In genomic region chr12:111560286-111560685, GRCm38 (mm10) we compare ENCODE assay signal across 12 mouse cellular contexts. TPM values are rescaled to one million over a fixed set of nuclear protein-coding genes. Genes with fewer than 3 reads are reported as not detected.
DNase-seq lines count a peak whose midpoint lies in the region; ATAC-seq and TF ChIP-seq lines count a peak whose summit lies in the region.
"Had no signal": no experiment of that assay in that cellular context is flagged by ENCODE, and none has a peak within 500 bp of the region (broad histone marks: within the 10 kb centered on the region; RNA-seq: fewer than 3 reads in every experiment).

No protein-coding gene starts in this region.

- peaks cover 11% of the 10 kb centered on the region for H3K4me1 ChIP-seq in hindbrain, embryonic 13.5 days (replicated peaks)
- no peaks in the 10 kb centered on the region for H3K4me1 ChIP-seq in hindbrain, embryonic 11.5 days (replicated peaks; ENCODE audit: control insufficient read depth, insufficient read depth, low read length)
- peaks cover 8% of the 10 kb centered on the region for H3K4me1 ChIP-seq in neural tube, embryonic 12.5 days
- no peaks in the 10 kb centered on the region for H3K4me1 ChIP-seq in hindbrain, embryonic 16.5 days (ENCODE audit: control insufficient read depth, insufficient read depth, low read depth, low read length)
- H3K4me1 ChIP-seq in small intestine, adult 2 months (ENCODE audit: control insufficient read depth, insufficient read depth, insufficient read length, low read length): no peaks in the 10 kb centered on the region; the same call in 1 of the 2 replicates
- H3K4me1 ChIP-seq in kidney, embryonic 14.5 days (ENCODE audit: control insufficient read depth, insufficient read depth, low read length): 0 out of 2 replicates have a peak, but pooled peaks cover 6% of the 10 kb centered on the region
- H3K4me1 ChIP-seq: stomach, embryonic 15.5 days had no signal

- H3K27ac ChIP-seq in hindbrain, embryonic 13.5 days: peak overlapping the region; percentile 35
- H3K27ac ChIP-seq in hindbrain, embryonic 11.5 days (ENCODE audit: low read depth, low read length): no peak overlapping the region
- H3K27ac ChIP-seq in neural tube, embryonic 12.5 days: no peak overlapping the region
- H3K27ac ChIP-seq in hindbrain, embryonic 16.5 days (ENCODE audit: low read depth, low read length): no peak overlapping the region; the same call in 1 of the 2 replicates
- no peak overlapping the region for H3K27ac ChIP-seq in small intestine, adult 2 months (ENCODE audit: insufficient read depth, low read depth, low read length)
- H3K27ac ChIP-seq in kidney, embryonic 14.5 days (ENCODE audit: low read depth, low read length): no peak overlapping the region
- H3K27ac ChIP-seq: stomach, embryonic 15.5 days had no signal

- DNase-seq in hindbrain, embryonic 11.5 days (ENCODE audit: low spot score): no peak
- no peak for DNase-seq in neural tube, embryonic 10.5 days (ENCODE audit: extremely low spot score, low spot score)
- no peak for DNase-seq in adrenal gland, postnatal 4 days (ENCODE audit: low spot score in 2 of 2)
- DNase-seq: cerebellum, adult 18-20 months; embryo, embryonic 11 days; kidney, adult 9 months had no signal

- no peak for TF ChIP-seq POLR2A in small intestine, adult 2 months (IDR thresholded peaks at IDR 0.05; ENCODE audit: low read depth, low read length)

- H3K36me3 ChIP-seq in hindbrain, embryonic 13.5 days: no peaks in the 10 kb centered on the region
- no peaks in the 10 kb centered on the region for H3K36me3 ChIP-seq in hindbrain, embryonic 11.5 days (ENCODE audit: control insufficient read depth, insufficient read depth, low read length)
- no peaks in the 10 kb centered on the region for H3K36me3 ChIP-seq in neural tube, embryonic 12.5 days
- H3K36me3 ChIP-seq in hindbrain, embryonic 16.5 days (ENCODE audit: control insufficient read depth, insufficient read depth, low read length): no peaks in the 10 kb centered on the region
- H3K36me3 ChIP-seq in small intestine, adult 2 months (ENCODE audit: control insufficient read depth, insufficient read depth, low read length): no peaks in the 10 kb centered on the region
- no peaks in the 10 kb centered on the region for H3K36me3 ChIP-seq in kidney, embryonic 14.5 days (ENCODE audit: control insufficient read depth, insufficient read depth, low read length)
- H3K36me3 ChIP-seq: stomach, embryonic 15.5 days had no signal

- H3K9ac ChIP-seq in hindbrain, embryonic 13.5 days: no peak overlapping the region
- no peak overlapping the region for H3K9ac ChIP-seq in hindbrain, embryonic 11.5 days (ENCODE audit: low read depth, low read length)
- no peak overlapping the region for H3K9ac ChIP-seq in neural tube, embryonic 12.5 days
- H3K9ac ChIP-seq in hindbrain, embryonic 16.5 days (ENCODE audit: low read depth, low read length): no peak overlapping the region
- no peak overlapping the region for H3K9ac ChIP-seq in kidney, embryonic 14.5 days (ENCODE audit: low read depth, low read length)
- H3K9ac ChIP-seq: stomach, embryonic 15.5 days had no signal

- 57% methylated on average over 5 of the region's 5 CpGs for WGBS in hindbrain, embryonic 13.5 days
- WGBS in hindbrain, embryonic 11.5 days: 70% methylated on average over 5 of the region's 5 CpGs
- WGBS in neural tube, embryonic 12.5 days: 55% methylated on average over 5 of the region's 5 CpGs
- WGBS in hindbrain, embryonic 16.5 days: 58% methylated on average over 5 of the region's 5 CpGs
- 62% methylated on average over 5 of the region's 5 CpGs for WGBS in small intestine, adult 2 months
- 71% methylated on average over 5 of the region's 5 CpGs for WGBS in kidney, embryonic 14.5 days

- no peak for ATAC-seq in hindbrain, embryonic 13.5 days (ENCODE audit: low FRiP score)
- ATAC-seq in hindbrain, embryonic 11.5 days (ENCODE audit: low FRiP score): no peak
- no peak for ATAC-seq in neural tube, embryonic 12.5 days (ENCODE audit: low FRiP score, low read depth)
- 0 out of 2 replicates have a peak, but pooled peaks have one; percentile 14 for ATAC-seq in hindbrain, embryonic 16.5 days
- no peak for ATAC-seq in kidney, embryonic 14.5 days (ENCODE audit: low FRiP score, low TSS enrichment)

- H3K9me3 ChIP-seq in hindbrain, embryonic 13.5 days: no peaks in the 10 kb centered on the region
- no peaks in the 10 kb centered on the region for H3K9me3 ChIP-seq in hindbrain, embryonic 11.5 days (ENCODE audit: control insufficient read depth, low read length)
- no peaks in the 10 kb centered on the region for H3K9me3 ChIP-seq in neural tube, embryonic 12.5 days
- no peaks in the 10 kb centered on the region for H3K9me3 ChIP-seq in hindbrain, embryonic 16.5 days (ENCODE audit: control insufficient read depth, low read length)
- no peaks in the 10 kb centered on the region for H3K9me3 ChIP-seq in kidney, embryonic 14.5 days (ENCODE audit: control insufficient read depth, low read length)
- H3K9me3 ChIP-seq: stomach, embryonic 15.5 days had no signal

- H3K27me3 ChIP-seq in hindbrain, embryonic 13.5 days: no peaks in the 10 kb centered on the region
- H3K27me3 ChIP-seq in hindbrain, embryonic 11.5 days (ENCODE audit: control insufficient read depth, insufficient read depth, low read length): no peaks in the 10 kb centered on the region
- H3K27me3 ChIP-seq in neural tube, embryonic 12.5 days (replicated peaks): no peaks in the 10 kb centered on the region
- no peaks in the 10 kb centered on the region for H3K27me3 ChIP-seq in hindbrain, embryonic 16.5 days (replicated peaks; ENCODE audit: control insufficient read depth, insufficient read depth, low read length)
- H3K27me3 ChIP-seq in small intestine, adult 2 months (ENCODE audit: control insufficient read depth, insufficient read depth, low read length): no peaks in the 10 kb centered on the region
- H3K27me3 ChIP-seq in kidney, embryonic 14.5 days (ENCODE audit: control insufficient read depth, insufficient read depth, low read length): no peaks in the 10 kb centered on the region
- H3K27me3 ChIP-seq: stomach, embryonic 15.5 days had no signal

- no peak overlapping the region for H3K4me2 ChIP-seq in hindbrain, embryonic 13.5 days
- H3K4me2 ChIP-seq in hindbrain, embryonic 11.5 days (replicated peaks; ENCODE audit: low read depth, low read length): no peak overlapping the region
- peak overlapping the region; percentile 18; the same call in 1 of the 2 replicates for H3K4me2 ChIP-seq in neural tube, embryonic 12.5 days (replicated peaks)
- H3K4me2 ChIP-seq in hindbrain, embryonic 16.5 days (ENCODE audit: low read length): peak overlapping the region; percentile 45
- no peak overlapping the region for H3K4me2 ChIP-seq in kidney, embryonic 14.5 days (replicated peaks; ENCODE audit: low read depth, low read length)

- no peak overlapping the region for H3K4me3 ChIP-seq in hindbrain, embryonic 13.5 days
- H3K4me3 ChIP-seq in hindbrain, embryonic 11.5 days (ENCODE audit: low read depth, low read length): no peak overlapping the region
- no peak overlapping the region for H3K4me3 ChIP-seq in neural tube, embryonic 12.5 days
- H3K4me3 ChIP-seq in hindbrain, embryonic 16.5 days (ENCODE audit: low read length): no peak overlapping the region
- peak overlapping the region; percentile 46; the same call in 1 of the 2 replicates for H3K4me3 ChIP-seq in small intestine, adult 2 months (ENCODE audit: low read depth, low read length)
- H3K4me3 ChIP-seq in kidney, embryonic 14.5 days (ENCODE audit: low read length): no peak overlapping the region

- no peak for TF ChIP-seq CTCF in small intestine, adult 2 months (IDR thresholded peaks at IDR 0.05; ENCODE audit: extremely low read depth, insufficient read length, insufficient replicate concordance, low read depth, low read length)

RNA-seq across cellular contexts. Expression of gene Mark3, which starts 14.0 kb away (rescaled TPM):
- 50.6 and 50.9 TPM in 2 replicates for polyA plus RNA-seq in hindbrain, embryonic 13.5 days (2015; fragmentation: Nextera tagmentation; extraction: Ambion mirVana)
- polyA plus RNA-seq in hindbrain, embryonic 11.5 days (2014; fragmentation: Nextera tagmentation; extraction: Ambion mirVana): 76.6 and 76.8 TPM in 2 replicates
- 84.3 and 88.3 TPM in 2 replicates for polyA plus RNA-seq in neural tube, embryonic 12.5 days (2016; fragmentation: Nextera tagmentation; extraction: Ambion mirVana)
- 26.4 and 38.3 TPM in 2 replicates for polyA plus RNA-seq in hindbrain, embryonic 16.5 days (2015; fragmentation: Nextera tagmentation; extraction: Ambion mirVana)
- 9.8 and 19.3 TPM in 2 replicates for polyA plus RNA-seq in small intestine, adult 2 months (2012; rRNA removed)
- 100 to 1,000 TPM; 104 to 111 TPM for total RNA-seq in adrenal gland, postnatal 4 days (2021)
- polyA plus RNA-seq in kidney, embryonic 14.5 days (2014; fragmentation: Nextera tagmentation; extraction: Ambion mirVana): 61.5 and 73.6 TPM in 2 replicates

RNA-seq across cellular contexts. Expression of gene Eif5, which starts 22.5 kb away (rescaled TPM):
- polyA plus RNA-seq in hindbrain, embryonic 13.5 days (2015; fragmentation: Nextera tagmentation; extraction: Ambion mirVana): 630 TPM in 2 replicates
- 695 and 707 TPM in 2 replicates for polyA plus RNA-seq in hindbrain, embryonic 11.5 days (2014; fragmentation: Nextera tagmentation; extraction: Ambion mirVana)
- polyA plus RNA-seq in neural tube, embryonic 12.5 days (2016; fragmentation: Nextera tagmentation; extraction: Ambion mirVana): 650 and 706 TPM in 2 replicates
- polyA plus RNA-seq in hindbrain, embryonic 16.5 days (2015; fragmentation: Nextera tagmentation; extraction: Ambion mirVana): 482 and 486 TPM in 2 replicates
- 25.8 and 55.8 TPM in 2 replicates for polyA plus RNA-seq in small intestine, adult 2 months (2012; rRNA removed)
- total RNA-seq in adrenal gland, postnatal 4 days (2021): 100 to 1,000 TPM; 395 to 408 TPM
- polyA plus RNA-seq in kidney, embryonic 14.5 days (2014; fragmentation: Nextera tagmentation; extraction: Ambion mirVana): 605 and 611 TPM in 2 replicates

Comparison
In these comparisons a context has a peak if more than half of its experiments do, and no peak if none do; other contexts are left out.
1. H3K4me2 ChIP-seq: peak in neural tube, embryonic 12.5 days (single experiment) and hindbrain, embryonic 16.5 days (single experiment); none in hindbrain, embryonic 13.5 days (single experiment), hindbrain, embryonic 11.5 days (single experiment) and kidney, embryonic 14.5 days (single experiment).